Mouse (Mus musculus) E14TG2a.4 (cell line): ENCODE results near the gene Gpr88.

ENCODE experiments used
- CTCF ChIP-seq: conservative IDR thresholded peaks from 2 replicates; pipeline ENCODE4 v1.5.1; 2014; ENCODE audit warnings: low read length
- NANOG ChIP-seq: IDR thresholded peaks from 2 replicates; pipeline ENCODE4 v1.6.1; 2014; ENCODE audit warnings: borderline replicate concordance, low read length, mixed read lengths
- POU5F1 ChIP-seq: IDR thresholded peaks from 2 replicates; pipeline ENCODE4 v1.6.1; 2014; ENCODE audit warnings: low read length, borderline replicate concordance

- no peak for TF ChIP-seq CTCF
- no peak for TF ChIP-seq POU5F1
- TF ChIP-seq NANOG = no peak
These were observed 10.7 kb upstream of the Gpr88 start for GRCm38 (mm10) chr3:116263977-116264376.
